Mouse (Mus musculus) liver, adult 2 months (tissue): ENCODE measurements at regions not wholly inside any gene's neighbourhood (a gene's known extent, or its start where the extent isn't known, plus 50 kb on each side); places are given as distances from the start of the nearest gene placed in this dataset.

ENCODE experiments used
- CTCF ChIP-seq: fragments of 200-500 bp; IDR thresholded peaks from 2 replicates; pipeline ENCODE4 v1.5.1; 2011; ENCODE audit warnings: low read depth, low read length, control low read depth
- POLR2A ChIP-seq: fragments of 200-500 bp; IDR thresholded peaks from 2 replicates; pipeline ENCODE4 v1.6.1; 2011; ENCODE audit warnings: low read length, control low read depth; ENCODE audit not compliant: insufficient read depth; ENCODE audit errors: extremely low read depth

DNA sequence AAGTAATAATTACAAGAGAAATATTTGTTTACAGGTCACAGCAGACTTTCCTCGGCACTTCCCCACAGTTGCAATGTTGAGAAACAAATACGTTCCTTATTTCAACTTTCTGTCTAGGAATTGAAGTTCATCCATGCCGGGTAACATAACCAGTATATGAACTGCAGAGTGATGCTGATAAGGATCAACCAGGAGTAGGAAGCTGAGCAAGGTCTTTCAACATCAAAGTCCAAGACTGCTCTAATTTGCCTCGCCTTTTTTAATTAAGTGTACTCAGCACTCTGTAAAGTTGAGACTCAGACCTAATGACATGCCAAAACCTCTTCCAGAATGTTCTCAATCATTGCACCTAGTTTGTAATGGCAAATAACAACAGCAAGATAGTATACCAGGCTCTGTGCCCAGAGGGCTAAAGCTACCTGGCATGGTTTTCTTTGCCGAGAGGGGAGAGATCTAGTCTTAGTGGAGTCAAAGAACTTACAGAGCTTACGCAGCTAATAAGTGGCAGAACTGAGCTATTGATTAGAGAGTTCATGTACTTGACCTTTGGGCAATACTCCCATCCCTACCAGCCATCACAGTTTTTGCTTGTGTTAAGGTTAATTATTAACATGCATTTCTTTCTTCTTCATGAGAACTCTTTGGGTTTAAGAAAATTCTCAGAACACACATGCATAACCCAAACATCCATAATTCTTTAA lies 131.6 kb upstream of the BC052040 start:
- TF ChIP-seq POLR2A (no peak), CTCF (no peak)
